Mouse (Mus musculus): ENCODE measurements around the gene Mas1.

GRCm38 (mm10) chr17:12887021-12887775 is 19.3 kb upstream of the Mas1 start:
- no peak for TF ChIP-seq EP300 (IDR thresholded peaks at IDR 0.05; ENCODE audit: insufficient read depth, low read depth, low read length)
- TF ChIP-seq POLR2A (IDR thresholded peaks at IDR 0.05; ENCODE audit: insufficient read depth, low read length): no peak
- TF ChIP-seq CTCF (IDR thresholded peaks at IDR 0.05; ENCODE audit: low read depth, low read length): no peak
